Mouse (Mus musculus) ES-E14 (cell line): ENCODE measurements around the gene Nfic. TPM values are rescaled to one million over a fixed set of nuclear protein-coding genes. Genes with fewer than 3 reads are reported as not detected.

ENCODE experiments used
- DNase-seq: peaks from one replicate; pipeline ENCODE4 v3.0.0-alpha.2; 2013; ENCODE audit warnings: low read depth, low spot score
- H3K27ac ChIP-seq: 2 replicates; pipeline ENCODE4 v1.5.1; 2012; ENCODE audit warnings: low read depth, mild to moderate bottlenecking, low read length, moderate library complexity, mixed read lengths; ENCODE audit not compliant: poor library complexity, insufficient read depth, severe bottlenecking
- H3K36me3 ChIP-seq: 2 replicates; pipeline ENCODE4 v1.6.1; 2012; ENCODE audit warnings: mild to moderate bottlenecking, low read length, moderate library complexity, mixed read lengths; ENCODE audit not compliant: control insufficient read depth, poor library complexity, insufficient read depth, severe bottlenecking
- H3K4me1 ChIP-seq, 2 experiments: fragments of 150-350 bp in 1 of 2; sonication (generic) in 1 of 2; 2 replicates each; pipeline ENCODE4 v1.6.1; 2012; ENCODE audit warnings: low read length in 2 of 2, mild to moderate bottlenecking in 1 of 2, mixed read lengths in 1 of 2; ENCODE audit not compliant: control insufficient read depth in 2 of 2, insufficient read depth in 2 of 2, poor library complexity in 1 of 2
- H3K4me3 ChIP-seq, 2 experiments: fragments of 150-350 bp in 1 of 2; sonication (generic) in 1 of 2; 2 replicates each; pipeline ENCODE4 v1.5.1; 2012; ENCODE audit warnings: low read length in 2 of 2, low read depth in 1 of 2, mild to moderate bottlenecking in 1 of 2, mixed read lengths in 1 of 2; ENCODE audit not compliant: insufficient read depth in 1 of 2, poor library complexity in 1 of 2, severe bottlenecking in 1 of 2
- H3K9ac ChIP-seq: 2 replicates; pipeline ENCODE4 v1.6.1; 2012; ENCODE audit warnings: low read depth, mild to moderate bottlenecking, low read length, mixed read lengths; ENCODE audit not compliant: poor library complexity, insufficient read depth, severe bottlenecking
- H3K9me3 ChIP-seq: fragments of 150-350 bp; sonication (generic); 2 replicates; pipeline ENCODE4 v1.6.1; 2012; ENCODE audit warnings: low read depth, mild to moderate bottlenecking, low read length; ENCODE audit not compliant: control insufficient read depth, insufficient read depth
- CHD2 ChIP-seq: IDR thresholded peaks from 2 replicates; pipeline ENCODE4 v1.6.1; 2014; ENCODE audit warnings: mild to moderate bottlenecking, low read depth, low read length, inconsistent platforms
- HCFC1 ChIP-seq: IDR thresholded peaks from 2 replicates; pipeline ENCODE4 v1.6.1; 2012; ENCODE audit warnings: low read length, inconsistent platforms, borderline replicate concordance; ENCODE audit not compliant: insufficient read depth
- MAFK ChIP-seq: IDR thresholded peaks from 2 replicates; pipeline ENCODE4 v1.6.1; 2014; ENCODE audit warnings: mild to moderate bottlenecking, low read depth, low read length, inconsistent platforms; ENCODE audit not compliant: insufficient read depth
- ZC3H11A ChIP-seq: IDR thresholded peaks from 2 replicates; pipeline ENCODE4 v1.6.1; 2012; ENCODE audit warnings: low read depth, mild to moderate bottlenecking, inconsistent platforms, low read length, borderline replicate concordance
- ZNF384 ChIP-seq: IDR thresholded peaks from 2 replicates; pipeline ENCODE4 v1.6.1; 2012; ENCODE audit warnings: low read depth, low read length, inconsistent platforms
- in situ Hi-C, 2 experiments: fragments of 600-800 bp; cut with MboI; formaldehyde crosslinking; loops; one replicate each; pipeline ENCODE4 v1.15.1; 2025; ENCODE audit warnings: low sequenced_read_pairs in 2 of 2, inconsistent platforms in 1 of 2; ENCODE audit not compliant: unreplicated experiment in 2 of 2
- total RNA-seq: library from RNA; depleted of rRNA; stranded (reverse); fragments of 300-350 nt; gene quantifications from 2 replicates; pipeline ENCODE4 v1.2.3, GENCODE M21; 2012

The Nfic gene
- total RNA-seq, 1 experiment: 4.9 TPM

- Histone ChIP-seq H3K4me1 (peaks cover 0 to 5% of the 10 kb centered on the region in 2 experiments; a peak in 1 of 4 replicates), H3K9me3 (no peaks in the 10 kb centered on the region), H3K9ac (peak within 1 kb of the TSS; percentile 93), H3K27ac (peak within 1 kb of the TSS; percentile 73), H3K4me3 (peak within 1 kb of the TSS; percentile 77 to 86), H3K36me3 (peaks cover 34% of the 10 kb centered on the region)
- in situ Hi-C loops: no loop called here
- peak; percentile 96 for DNase-seq
- peak; percentile 86 for TF ChIP-seq HCFC1
- peak; percentile 92 for TF ChIP-seq CHD2
- no peak for TF ChIP-seq MAFK
Measured at GRCm38 (mm10) chr10:81383802-81384604, 71.4 kb downstream of the Nfic start, which contains the start of the genes Dohh and Gm48551. Dohh (plus strand) TSS chr10:81384428. Gm48551 (plus strand) TSS chr10:81384466.

DNA sequence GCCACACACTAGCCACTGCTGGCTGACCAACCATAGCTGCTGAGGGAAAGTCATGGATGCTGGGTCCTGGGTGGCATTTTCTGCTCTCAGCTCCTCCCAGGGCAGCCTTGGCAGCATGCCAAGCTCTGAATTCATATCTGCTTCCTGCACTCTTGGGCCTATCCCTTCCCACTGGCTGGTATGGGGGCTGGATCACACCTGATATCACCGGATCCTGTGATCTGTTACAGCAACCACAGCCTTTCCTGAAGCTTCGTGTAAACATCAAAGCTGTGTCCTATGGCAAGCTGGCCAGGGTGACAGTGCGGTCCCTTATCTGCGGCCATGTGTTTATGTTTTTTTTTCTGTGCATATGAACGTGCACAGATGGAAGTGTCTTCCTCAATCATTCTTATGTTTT lies 73.4 kb downstream of the Nfic start:
- in situ Hi-C loops: no loop called here
- Histone ChIP-seq H3K4me1 (peaks cover 0 to 8% of the 10 kb centered on the region in 2 experiments; a peak in 1 of 4 replicates), H3K9me3 (no peaks in the 10 kb centered on the region), H3K9ac (no peak overlapping the region), H3K36me3 (peaks cover 15% of the 10 kb centered on the region), H3K4me3 (no peak overlapping the region), H3K27ac (no peak overlapping the region)
- no peak for DNase-seq
- TF ChIP-seq ZC3H11A (no peak), HCFC1 (no peak), MAFK (no peak), CHD2 (no peak), ZNF384 (no peak)

GRCm38 (mm10) chr10:81379809-81380378 lies 75.5 kb downstream of the Nfic start:
- Histone ChIP-seq H3K4me3 (no peak overlapping the region), H3K27ac (no peak overlapping the region), H3K9me3 (no peaks in the 10 kb centered on the region), H3K4me1 (peaks cover 6% of the 10 kb centered on the region in 2 experiments; a peak in 2 of 4 replicates), H3K36me3 (peaks cover 7% of the 10 kb centered on the region; the same call in 1 of the 2 replicates), H3K9ac (no peak overlapping the region)
- no peak for TF ChIP-seq CHD2
- no peak for TF ChIP-seq ZNF384
- TF ChIP-seq ZC3H11A: no peak
- TF ChIP-seq HCFC1: no peak
- no peak for TF ChIP-seq MAFK
- DNase-seq: no peak
- in situ Hi-C loops: no loop called here

DNA sequence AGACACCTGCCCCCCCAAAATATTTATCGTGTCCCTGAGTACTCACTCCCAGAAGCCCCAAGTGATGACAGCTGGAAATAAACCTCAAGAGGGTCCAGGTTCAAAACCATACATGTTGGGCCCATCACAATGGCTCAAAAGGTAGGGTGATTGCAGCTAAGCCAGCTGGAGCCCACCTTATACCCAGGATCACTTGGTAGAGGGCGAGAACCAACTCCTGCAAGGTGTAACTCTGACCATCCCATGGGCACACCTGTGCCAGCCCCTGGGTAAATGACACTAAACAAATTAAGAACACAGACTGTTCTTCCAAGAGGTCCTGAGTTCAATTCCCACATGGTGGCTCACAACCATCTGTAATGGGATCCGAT lies 76.3 kb downstream of the Nfic start:
- TF ChIP-seq HCFC1 (no peak), CHD2 (no peak), MAFK (no peak), ZC3H11A (no peak), ZNF384 (no peak)
- Histone ChIP-seq H3K9ac (peak overlapping the region; percentile 70), H3K9me3 (no peaks in the 10 kb centered on the region), H3K4me1 (peaks cover 6% of the 10 kb centered on the region in 2 experiments; a peak in 2 of 4 replicates), H3K4me3 (peak overlapping the region; percentile 57 to 68), H3K27ac (peak overlapping the region; percentile 33), H3K36me3 (peaks cover 11% of the 10 kb centered on the region; the same call in 1 of the 2 replicates)
- in situ Hi-C loops: no loop called here
- no peak for DNase-seq
